Mouse (Mus musculus): ENCODE data around the gene Morc3.

GRCm38 (mm10) chr16:93913881-93914576, 82.1 kb downstream of the Morc3 start:
- TF ChIP-seq GATA1 (IDR thresholded peaks at IDR 0.05; ENCODE audit: low read length) (no peak), TAL1 (IDR thresholded peaks at IDR 0.05; ENCODE audit: low read length) (no peak)

Data from erythroblast, embryonic 14.5 days (primary cell).